Mouse (Mus musculus) liver, embryonic 16.5 days (tissue): ENCODE data around the gene Neurl2. TPM values are rescaled to one million over a fixed set of nuclear protein-coding genes. Genes with fewer than 3 reads are reported as not detected.

ENCODE experiments used
- ATAC-seq: fragments of 200-750 bp; cut with Nextera tagmentation; 2 replicates; pipeline ENCODE4 v1.8.0; 2017; ENCODE audit warnings: low read depth, mild to moderate bottlenecking, moderate number of reproducible peaks, moderate library complexity
- H3K27ac ChIP-seq: fragments of 300-500 bp; sonication (generic); 2 replicates; pipeline ENCODE4 v1.5.1; 2014; ENCODE audit warnings: mild to moderate bottlenecking, low read length
- H3K27me3 ChIP-seq: fragments of 300-500 bp; sonication (generic); 2 replicates; pipeline ENCODE4 v1.6.1; 2014; ENCODE audit warnings: low read depth, low read length, mixed read lengths; ENCODE audit not compliant: control insufficient read depth, insufficient read depth
- H3K36me3 ChIP-seq: fragments of 300-500 bp; sonication (generic); 2 replicates; pipeline ENCODE4 v1.6.1; 2014; ENCODE audit warnings: mild to moderate bottlenecking; ENCODE audit not compliant: control insufficient read depth, insufficient read depth
- H3K4me1 ChIP-seq: fragments of 300-500 bp; sonication (generic); 2 replicates; pipeline ENCODE4 v1.6.1; 2014; ENCODE audit warnings: low read depth, low read length, mixed read lengths; ENCODE audit not compliant: control insufficient read depth
- H3K4me2 ChIP-seq: fragments of 300-500 bp; sonication (generic); 2 replicates; pipeline ENCODE4 v1.6.1; 2014; ENCODE audit warnings: low read depth, low read length, mixed read lengths
- H3K4me3 ChIP-seq: fragments of 300-500 bp; sonication (generic); 2 replicates; pipeline ENCODE4 v1.5.1; 2014; ENCODE audit warnings: low read depth, mild to moderate bottlenecking, low read length
- H3K9ac ChIP-seq: fragments of 300-500 bp; sonication (generic); 2 replicates; pipeline ENCODE4 v1.6.1; 2014; ENCODE audit warnings: low read depth, low read length
- H3K9me3 ChIP-seq: fragments of 300-500 bp; sonication (generic); replicated peaks from 2 replicates; pipeline ENCODE4 v1.6.1; 2016; ENCODE audit warnings: low read length; ENCODE audit not compliant: control insufficient read depth
- WGBS: fragments of 180-500 bp; shearing (Covaris S2); extraction: QIAGEN DNeasy Blood & Tissue Kit; methylation state at CpG from one replicate; pipeline ENCODE4 v1.1.7; 2014; ENCODE audit not compliant: insufficient replicate concordance; 5-methylcytosine and 5-hydroxymethylcytosine counted together
- polyA plus RNA-seq: library from polyadenylated mRNA; unstranded; fragments of >200 nt; fragmentation: Nextera tagmentation; extraction: Ambion mirVana; gene quantifications from 2 replicates; pipeline ENCODE4 v1.2.1, GENCODE M21; 2015

Neurl2 gene
- polyA plus RNA-seq, 1 experiment from 2014 or later: 2.5 TPM

DNA sequence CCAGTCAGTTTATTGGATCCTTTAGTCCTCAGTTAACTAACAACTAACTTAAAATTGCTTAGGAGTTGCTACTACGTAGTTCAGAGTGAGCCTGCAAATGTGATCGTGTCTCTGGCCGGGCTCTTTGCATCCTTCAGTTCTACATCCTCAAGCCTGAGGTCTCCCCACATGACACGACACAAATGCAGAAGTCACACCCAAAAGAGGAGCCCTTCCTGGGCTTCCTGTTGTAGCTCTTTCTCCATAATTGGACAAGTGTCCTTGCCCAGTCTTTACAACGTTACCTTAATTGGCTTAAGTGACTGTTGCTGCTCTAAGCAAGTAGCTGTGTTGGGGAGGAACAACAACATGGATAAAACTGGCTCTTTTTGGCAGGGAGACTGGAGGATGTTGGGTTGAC, 17.9 kb downstream of the Neurl2 start:
- 44% methylated on average over 5 of the region's 5 CpGs for WGBS
- H3K9ac ChIP-seq: no peak overlapping the region
- H3K36me3 ChIP-seq: peaks cover 3% of the 10 kb centered on the region; the same call in 1 of the 2 replicates
- ATAC-seq: no peak
- H3K4me2 ChIP-seq: no peak overlapping the region
- H3K9me3 ChIP-seq: no peaks in the 10 kb centered on the region
- H3K4me1 ChIP-seq: peaks cover 15% of the 10 kb centered on the region
- no peak overlapping the region for H3K27ac ChIP-seq
- H3K27me3 ChIP-seq: no peaks in the 10 kb centered on the region
- no peak overlapping the region for H3K4me3 ChIP-seq

- no peaks in the 10 kb centered on the region for H3K27me3 ChIP-seq
- H3K9me3 ChIP-seq: no peaks in the 10 kb centered on the region
- no peak overlapping the region for H3K27ac ChIP-seq
- no peak overlapping the region for H3K9ac ChIP-seq
- no peak for ATAC-seq
- 62% methylated on average over 2 of the region's 2 CpGs for WGBS
- H3K4me3 ChIP-seq: no peak overlapping the region
- peaks cover 15% of the 10 kb centered on the region for H3K4me1 ChIP-seq
- H3K4me2 ChIP-seq: no peak overlapping the region
- peaks cover 4% of the 10 kb centered on the region; the same call in 1 of the 2 replicates for H3K36me3 ChIP-seq
Measured at GRCm38 (mm10) chr2:164813557-164813956, 19.7 kb downstream of the Neurl2 start.

GRCm38 (mm10) chr2:164806614-164807013, 26.6 kb downstream of the Neurl2 start:
- Histone ChIP-seq H3K4me1 (peaks cover 28% of the 10 kb centered on the region), H3K27ac (no peak overlapping the region), H3K36me3 (peaks cover 6% of the 10 kb centered on the region; the same call in 1 of the 2 replicates), H3K4me3 (no peak overlapping the region), H3K9me3 (no peaks in the 10 kb centered on the region), H3K9ac (no peak overlapping the region), H3K27me3 (no peaks in the 10 kb centered on the region), H3K4me2 (no peak overlapping the region)
- 72% methylated on average over 7 of the region's 7 CpGs for WGBS
- ATAC-seq: no peak

DNA sequence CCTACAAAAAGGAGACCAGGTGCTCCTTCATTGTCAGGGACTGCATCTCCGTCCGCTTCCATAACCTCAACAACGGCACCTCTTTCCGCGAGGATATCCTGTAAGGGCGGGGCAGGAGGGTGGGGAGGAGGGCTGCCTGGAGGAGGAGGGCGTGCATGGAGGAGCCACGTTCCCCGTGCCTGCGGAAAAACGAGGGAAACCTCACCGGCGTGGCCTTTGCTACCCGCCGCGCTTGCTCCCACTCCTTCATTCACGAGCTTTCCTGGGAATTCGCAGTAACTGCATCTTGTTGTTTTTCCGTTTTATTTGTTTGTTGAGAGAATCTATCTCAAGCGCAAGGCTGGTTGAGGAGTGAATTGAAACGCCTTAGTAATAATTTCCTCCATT, 27.9 kb downstream of the Neurl2 start:
- peak overlapping the region; percentile 96 for H3K4me3 ChIP-seq
- H3K9me3 ChIP-seq: no peaks in the 10 kb centered on the region
- peaks cover 28% of the 10 kb centered on the region for H3K4me1 ChIP-seq
- WGBS: under 1% methylated on average over 21 of the region's 21 CpGs
- peak overlapping the region; percentile 95 for H3K9ac ChIP-seq
- no peaks in the 10 kb centered on the region for H3K27me3 ChIP-seq
- H3K27ac ChIP-seq: peak overlapping the region; percentile 100
- peak; percentile 74 for ATAC-seq
- H3K4me2 ChIP-seq: peak overlapping the region; percentile 93
- peaks cover 12% of the 10 kb centered on the region for H3K36me3 ChIP-seq

GRCm38 (mm10) chr2:164804533-164805331, 28.5 kb downstream of the Neurl2 start, which contains the start of the genes Acot8 and Zswim3:
Gene Acot8 (minus strand): TSS chr2:164804882.
Gene Zswim3 (plus strand): TSS chr2:164805098.
- 0% methylated on average over 47 of the region's 47 CpGs for WGBS
- peaks cover 13% of the 10 kb centered on the region for H3K36me3 ChIP-seq
- peak within 1 kb of the TSS; percentile 100 for H3K27ac ChIP-seq
- peak within 1 kb of the TSS; percentile 93 for H3K4me2 ChIP-seq
- no peaks in the 10 kb centered on the region for H3K9me3 ChIP-seq
- peak; percentile 91 for ATAC-seq
- peak within 1 kb of the TSS; percentile 96 for H3K4me3 ChIP-seq
- peak within 1 kb of the TSS; percentile 95 for H3K9ac ChIP-seq
- no peaks in the 10 kb centered on the region for H3K27me3 ChIP-seq
- peaks cover 28% of the 10 kb centered on the region for H3K4me1 ChIP-seq

- Histone ChIP-seq H3K9me3 (no peaks in the 10 kb centered on the region), H3K27ac (peak overlapping the region; percentile 93), H3K36me3 (peaks cover 15% of the 10 kb centered on the region), H3K4me1 (peaks cover 28% of the 10 kb centered on the region), H3K9ac (peak overlapping the region; percentile 93), H3K27me3 (no peaks in the 10 kb centered on the region), H3K4me3 (peak overlapping the region; percentile 96), H3K4me2 (peak overlapping the region; percentile 63)
- ATAC-seq: no peak
- 60% methylated on average over 1 of the region's 1 CpGs for WGBS
Measured at GRCm38 (mm10) chr2:164803921-164804313, 29.3 kb downstream of the Neurl2 start.

DNA sequence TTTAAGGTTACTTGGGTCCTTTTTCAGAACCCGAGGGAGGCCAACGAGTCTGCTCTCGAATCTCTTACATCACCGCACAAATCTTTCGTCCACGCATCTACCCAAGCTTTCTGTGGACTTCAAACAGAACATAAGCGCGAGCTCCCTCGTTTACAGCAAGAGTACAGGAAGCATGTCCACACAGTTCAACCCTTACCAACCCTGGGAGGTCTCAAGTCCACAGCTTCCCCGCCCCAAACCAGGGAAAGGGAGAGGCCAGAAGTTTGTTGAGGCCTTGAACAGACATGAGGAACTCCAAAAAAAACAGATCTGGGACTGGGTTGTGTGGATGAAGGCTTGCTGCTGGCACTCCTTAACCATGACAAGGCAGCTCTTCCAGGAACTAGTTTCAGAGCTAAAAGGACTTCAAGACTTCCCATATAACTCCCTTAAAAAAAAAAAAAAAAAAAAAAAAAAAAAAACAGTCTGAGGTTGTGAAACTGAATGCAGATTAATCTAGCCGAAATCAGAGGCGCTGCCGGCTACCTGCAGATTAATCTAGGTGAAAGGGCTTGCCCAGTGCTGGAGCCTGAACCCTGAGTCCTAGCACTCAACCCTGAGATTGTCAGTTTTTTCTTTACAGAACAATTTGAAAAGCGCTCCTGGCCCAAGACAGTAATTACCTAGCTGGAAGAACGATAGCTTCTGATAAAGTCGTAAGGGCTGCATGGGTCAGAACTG, 29.9 kb downstream of the Neurl2 start:
- Histone ChIP-seq H3K36me3 (peaks cover 15% of the 10 kb centered on the region), H3K9me3 (no peaks in the 10 kb centered on the region), H3K4me1 (peaks cover 28% of the 10 kb centered on the region), H3K4me2 (peak overlapping the region; percentile 63), H3K9ac (peak overlapping the region; percentile 93), H3K27me3 (no peaks in the 10 kb centered on the region), H3K4me3 (peak overlapping the region; percentile 96), H3K27ac (no peak overlapping the region)
- no peak for ATAC-seq
- 67% methylated on average over 16 of the region's 16 CpGs for WGBS

DNA sequence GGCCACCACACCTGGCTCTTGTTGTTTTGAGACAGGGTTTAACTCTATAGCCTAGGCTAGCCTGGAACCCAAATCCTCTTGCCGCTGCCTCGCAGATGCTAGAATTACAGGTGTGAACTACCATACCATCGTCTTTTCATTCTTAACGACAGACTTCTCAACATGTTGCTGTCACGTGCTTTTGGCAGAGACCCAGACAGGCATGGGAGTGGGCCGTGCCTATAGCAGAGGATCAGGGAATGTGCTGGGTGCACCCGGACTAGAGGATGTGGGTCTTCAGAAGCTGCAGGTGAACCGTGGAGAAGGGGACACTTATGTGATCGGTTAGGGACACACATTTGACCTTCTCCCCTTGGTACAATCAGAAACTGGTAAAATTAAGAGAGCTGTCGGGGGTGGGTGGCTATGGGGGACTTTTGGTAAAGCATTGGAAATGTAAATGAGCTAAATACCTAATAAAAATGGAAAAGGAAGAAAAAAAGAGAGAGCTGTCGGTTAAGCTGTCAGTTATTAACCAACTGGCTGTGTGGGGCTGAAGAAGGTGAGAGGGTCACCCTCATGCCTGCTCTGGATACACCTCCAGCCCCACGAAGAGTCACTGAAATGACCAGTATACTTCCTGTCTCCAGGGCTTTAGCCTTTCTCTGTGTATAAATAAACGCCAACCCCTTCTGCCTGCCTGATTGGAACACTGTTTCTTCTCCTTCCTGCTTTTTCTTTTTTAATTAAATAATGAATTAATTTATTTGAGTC, 32.8 kb downstream of the Neurl2 start:
- H3K36me3 ChIP-seq: peaks cover 26% of the 10 kb centered on the region
- WGBS: 84% methylated on average over 13 of the region's 13 CpGs
- H3K4me3 ChIP-seq: no peak overlapping the region
- peaks cover 15% of the 10 kb centered on the region for H3K4me1 ChIP-seq
- H3K9me3 ChIP-seq: no peaks in the 10 kb centered on the region
- ATAC-seq: no peak
- no peaks in the 10 kb centered on the region for H3K27me3 ChIP-seq
- H3K27ac ChIP-seq: no peak overlapping the region
- H3K4me2 ChIP-seq: no peak overlapping the region
- no peak overlapping the region for H3K9ac ChIP-seq
